In genomic region chr9:123006071-123006470, GRCm38 (mm10) we compare ENCODE assay signal across 11 mouse cellular contexts. TPM values are rescaled to one million over a fixed set of nuclear protein-coding genes. Genes with fewer than 3 reads are reported as not detected.
DNase-seq lines count a peak whose midpoint lies in the region; ATAC-seq and TF ChIP-seq lines count a peak whose summit lies in the region.
"Had no signal": no experiment of that assay in that cellular context is flagged by ENCODE, and none has a peak within 500 bp of the region (broad histone marks: within the 10 kb centered on the region; RNA-seq: fewer than 3 reads in every experiment).

No protein-coding gene starts in this region.

- in situ Hi-C loops in CH12.LX (cut with MboI; ENCODE audit: low pct_ligation_motif_present, low pct_unique_long_range_greater_than_20kb, low sequenced_read_pairs), result no loop called here

- H3K4me1 ChIP-seq in intestine, postnatal 0 days (replicated peaks; ENCODE audit: control insufficient read depth, insufficient read depth, low read length), result no peaks in the 10 kb centered on the region
- no peaks in the 10 kb centered on the region for H3K4me1 ChIP-seq in intestine, embryonic 16.5 days (ENCODE audit: control insufficient read depth, insufficient read depth, low read length)
- peaks cover 9 to 46% of the 10 kb centered on the region in 2 experiments for H3K4me1 ChIP-seq in CH12.LX (ENCODE audit: control insufficient read depth in 1 of 2, insufficient read depth in 2 of 2)
- H3K4me1 ChIP-seq in forebrain, embryonic 10.5 days, result no peaks in the 10 kb centered on the region
- H3K4me1 ChIP-seq: heart, embryonic 13.5 days; limb, embryonic 13.5 days had no signal

- H3K9me3 ChIP-seq in intestine, postnatal 0 days (ENCODE audit: control insufficient read depth), result no peaks in the 10 kb centered on the region
- no peaks in the 10 kb centered on the region for H3K9me3 ChIP-seq in intestine, embryonic 16.5 days (ENCODE audit: control insufficient read depth, low read length)
- H3K9me3 ChIP-seq in CH12.LX (replicated peaks; ENCODE audit: low read length), result no peaks in the 10 kb centered on the region
- no peaks in the 10 kb centered on the region for H3K9me3 ChIP-seq in forebrain, embryonic 10.5 days
- H3K9me3 ChIP-seq: heart, embryonic 13.5 days; limb, embryonic 13.5 days had no signal

- ATAC-seq in intestine, postnatal 0 days, result no peak
- no peak for ATAC-seq in intestine, embryonic 16.5 days
- peak; percentile 62; the same call in 1 of the 2 replicates for ATAC-seq in megakaryocyte, adult 5-6 weeks (ENCODE audit: poor library complexity, severe bottlenecking)
- no peak; the same call in 1 of the 2 replicates for ATAC-seq in erythroblast, adult 5-6 weeks (replicated peaks; ENCODE audit: low FRiP score, poor library complexity, severe bottlenecking)

- H3K4me3 ChIP-seq in intestine, postnatal 0 days (ENCODE audit: low read depth, low read length), result no peak overlapping the region
- no peak overlapping the region for H3K4me3 ChIP-seq in intestine, embryonic 16.5 days (ENCODE audit: low read length)
- no peak overlapping the region for H3K4me3 ChIP-seq in CH12.LX (replicated peaks in 1 of 3; ENCODE audit: low read depth in 2 of 3, low read length in 2 of 3, poor library complexity in 1 of 3)
- no peak overlapping the region for H3K4me3 ChIP-seq in forebrain, embryonic 10.5 days
- H3K4me3 ChIP-seq: erythroblast, embryonic 14.5 days; heart, embryonic 13.5 days; limb, embryonic 13.5 days had no signal

- no peaks in the 10 kb centered on the region for H3K27me3 ChIP-seq in intestine, postnatal 0 days (replicated peaks; ENCODE audit: control insufficient read depth, insufficient read depth, low read length)
- no peaks in the 10 kb centered on the region for H3K27me3 ChIP-seq in intestine, embryonic 16.5 days (replicated peaks; ENCODE audit: control insufficient read depth, insufficient read depth, low read length)
- no peaks in the 10 kb centered on the region for H3K27me3 ChIP-seq in CH12.LX (replicated peaks)
- H3K27me3 ChIP-seq in forebrain, embryonic 10.5 days (ENCODE audit: poor library complexity, severe bottlenecking), result no peaks in the 10 kb centered on the region
- H3K27me3 ChIP-seq: heart, embryonic 13.5 days; limb, embryonic 13.5 days had no signal

- no peaks in the 10 kb centered on the region for H3K79me2 ChIP-seq in CH12.LX (replicated peaks; ENCODE audit: control insufficient read depth, extremely low read depth, insufficient read depth, poor library complexity, severe bottlenecking)

- TF ChIP-seq RAD21 in CH12.LX (IDR thresholded peaks at IDR 0.05; ENCODE audit: low read depth, low read length), result no peak; the same call in 1 of the 2 replicates

- no peak overlapping the region for H3K9ac ChIP-seq in intestine, postnatal 0 days (ENCODE audit: low read depth, low read length)
- no peak overlapping the region for H3K9ac ChIP-seq in intestine, embryonic 16.5 days (ENCODE audit: low read depth, low read length)
- no peak overlapping the region for H3K9ac ChIP-seq in CH12.LX (ENCODE audit: insufficient read depth, low read depth)
- H3K9ac ChIP-seq: heart, embryonic 13.5 days; limb, embryonic 13.5 days had no signal

- peaks cover 55% of the 10 kb centered on the region for H3K36me3 ChIP-seq in intestine, postnatal 0 days (ENCODE audit: control insufficient read depth, insufficient read depth)
- peaks cover 11% of the 10 kb centered on the region for H3K36me3 ChIP-seq in intestine, embryonic 16.5 days (ENCODE audit: control insufficient read depth, insufficient read depth, low read length)
- H3K36me3 ChIP-seq in CH12.LX (replicated peaks in 1 of 2; ENCODE audit: control insufficient read depth in 1 of 2, insufficient read depth in 1 of 2, low read length in 1 of 2), result peaks cover 61 to 91% of the 10 kb centered on the region in 2 experiments
- peaks cover 100% of the 10 kb centered on the region for H3K36me3 ChIP-seq in forebrain, embryonic 10.5 days (replicated peaks)

- H3K27ac ChIP-seq in intestine, postnatal 0 days (ENCODE audit: low read depth, low read length), result no peak overlapping the region
- no peak overlapping the region for H3K27ac ChIP-seq in intestine, embryonic 16.5 days (ENCODE audit: low read length)
- H3K27ac ChIP-seq in CH12.LX (ENCODE audit: insufficient read depth, low read depth), result no peak overlapping the region
- no peak overlapping the region for H3K27ac ChIP-seq in forebrain, embryonic 10.5 days
- H3K27ac ChIP-seq: heart, embryonic 13.5 days; limb, embryonic 13.5 days had no signal

- TF ChIP-seq CTCF in intestine, postnatal 0 days (IDR thresholded peaks at IDR 0.05; ENCODE audit: low read depth), result peak; percentile 63
- no peak for TF ChIP-seq CTCF in CH12.LX (conservative IDR thresholded peaks at IDR 0.05 in 1 of 2, IDR thresholded peaks at IDR 0.05 in 1 of 2; ENCODE audit: low read depth in 2 of 2, low read length in 2 of 2)

- DNase-seq in 3T3-L1 (ENCODE audit: low read depth, low spot score), result peak; percentile 34
- no peak for DNase-seq in CH12.LX (ENCODE audit: extremely low read depth)
- DNase-seq in forebrain, embryonic 10.5 days (ENCODE audit: extremely low spot score, low spot score), result no peak
- DNase-seq: kidney, postnatal 10 days had no signal

- no peak for TF ChIP-seq POLR2A in CH12.LX (IDR thresholded peaks at IDR 0.05; ENCODE audit: low read depth, low read length)

- no peak overlapping the region for H3K4me2 ChIP-seq in intestine, postnatal 0 days (replicated peaks; ENCODE audit: low read depth)
- H3K4me2 ChIP-seq in intestine, embryonic 16.5 days (ENCODE audit: low read depth, low read length), result no peak overlapping the region
- no peak overlapping the region for H3K4me2 ChIP-seq in CH12.LX (ENCODE audit: insufficient read depth, low read depth, poor library complexity, severe bottlenecking)
- H3K4me2 ChIP-seq: heart, embryonic 13.5 days; limb, embryonic 13.5 days had no signal

- no peak for TF ChIP-seq EP300 in CH12.LX (IDR thresholded peaks at IDR 0.05; ENCODE audit: low read length)

- dilution Hi-C loops in CH12.LX (cut with MboI; ENCODE audit: extremely low pct_ligation_motif_present, extremely low pct_unique_long_range_greater_than_20kb, low sequenced_read_pairs), result no loop called here

- WGBS in intestine, postnatal 0 days, result 59% methylated on average over 6 of the region's 6 CpGs
- WGBS in intestine, embryonic 16.5 days, result 62% methylated on average over 6 of the region's 6 CpGs
- WGBS in forebrain, embryonic 10.5 days, result 95% methylated on average over 6 of the region's 6 CpGs

TF ChIP-seq in CH12.LX, 34 proteins besides CTCF, POLR2A, EP300 and RAD21:
- TF ChIP-seq SMC3 (IDR thresholded peaks at IDR 0.05; ENCODE audit: low read depth, low read length) (peak; percentile 3; the same call in 1 of the 2 replicates), MYC (IDR thresholded peaks at IDR 0.05; ENCODE audit: low read depth, low read length) (no peak)

RNA-seq across cellular contexts. Expression of gene Tmem42, which starts 15.1 kb away (rescaled TPM):
- 25.9 and 26.2 TPM in 2 replicates for polyA plus RNA-seq in intestine, postnatal 0 days (2015; fragmentation: Nextera tagmentation; extraction: Ambion mirVana)
- polyA plus RNA-seq in intestine, embryonic 16.5 days (2015; fragmentation: Nextera tagmentation; extraction: Ambion mirVana), result 19.9 and 20.2 TPM in 2 replicates
- total RNA-seq in CH12.LX (2012; rRNA removed) (5.5 and 6.9 TPM in 2 replicates), CH12.LX (2014; rRNA removed) (5.1 and 5.3 TPM in 2 replicates)
- polyA plus RNA-seq in CH12.LX (2012; ENCODE audit: insufficient read length, low read depth), result 6.4 and 6.8 TPM in 2 replicates
- 6.4 and 7.9 TPM in 2 replicates for total RNA-seq in megakaryocyte, adult 5-6 weeks (2015)
- 2.1 and 2.2 TPM in 2 replicates for total RNA-seq in megakaryocyte, adult 5-6 weeks (2017)
- 2.5 and 5.4 TPM in 2 replicates for total RNA-seq in erythroblast, adult 5-6 weeks (2015; ENCODE audit: low replicate concordance)
- 1.1 and 1.3 TPM in 2 replicates for total RNA-seq in erythroblast, adult 5-6 weeks (2017; ENCODE audit: low replicate concordance)
- 15.4 and 17.8 TPM in 2 replicates for polyA plus RNA-seq in forebrain, embryonic 10.5 days (2016; fragmentation: Nextera tagmentation; extraction: Ambion mirVana)

RNA-seq across cellular contexts. Expression of gene Tgm4, which starts 28.5 kb away (rescaled TPM):
- 0.21 TPM in 1 of 2 replicates, not detected in the other for polyA plus RNA-seq in intestine, postnatal 0 days (2015; fragmentation: Nextera tagmentation; extraction: Ambion mirVana)
- polyA plus RNA-seq in intestine, embryonic 16.5 days (2015; fragmentation: Nextera tagmentation; extraction: Ambion mirVana), result 0.37 and 0.42 TPM in 2 replicates
- 0.50 and 0.51 TPM in 2 replicates for total RNA-seq in CH12.LX (2012; rRNA removed)
- not detected in 2 replicates for total RNA-seq in CH12.LX (2014; rRNA removed)
- polyA plus RNA-seq in CH12.LX (2012; ENCODE audit: insufficient read length, low read depth), result 0.24 and 0.26 TPM in 2 replicates
- not detected in 2 replicates for total RNA-seq in megakaryocyte, adult 5-6 weeks (2015)
- total RNA-seq in megakaryocyte, adult 5-6 weeks (2017), result 0.15 TPM in 1 of 2 replicates, not detected in the other
- not detected in 2 replicates for total RNA-seq in erythroblast, adult 5-6 weeks (2015; ENCODE audit: low replicate concordance)
- total RNA-seq in erythroblast, adult 5-6 weeks (2017; ENCODE audit: low replicate concordance), result not detected in 2 replicates
- polyA plus RNA-seq in forebrain, embryonic 10.5 days (2016; fragmentation: Nextera tagmentation; extraction: Ambion mirVana), result 0.36 and 0.43 TPM in 2 replicates

RNA-seq across cellular contexts. Expression of gene Kif15, which starts 55.2 kb away (rescaled TPM):
- 10.0 and 10.1 TPM in 2 replicates for polyA plus RNA-seq in intestine, postnatal 0 days (2015; fragmentation: Nextera tagmentation; extraction: Ambion mirVana)
- 29.7 and 34.4 TPM in 2 replicates for polyA plus RNA-seq in intestine, embryonic 16.5 days (2015; fragmentation: Nextera tagmentation; extraction: Ambion mirVana)
- total RNA-seq in CH12.LX (2012; rRNA removed) (51.5 and 51.7 TPM in 2 replicates), CH12.LX (2014; rRNA removed) (85.4 and 101 TPM in 2 replicates)
- 63.5 and 66.6 TPM in 2 replicates for polyA plus RNA-seq in CH12.LX (2012; ENCODE audit: insufficient read length, low read depth)
- 122 and 123 TPM in 2 replicates for total RNA-seq in megakaryocyte, adult 5-6 weeks (2015)
- total RNA-seq in megakaryocyte, adult 5-6 weeks (2017), result 396 and 423 TPM in 2 replicates
- 43.4 and 70.8 TPM in 2 replicates for total RNA-seq in erythroblast, adult 5-6 weeks (2015; ENCODE audit: low replicate concordance)
- total RNA-seq in erythroblast, adult 5-6 weeks (2017; ENCODE audit: low replicate concordance), result 118 and 133 TPM in 2 replicates
- polyA plus RNA-seq in forebrain, embryonic 10.5 days (2016; fragmentation: Nextera tagmentation; extraction: Ambion mirVana), result 109 and 114 TPM in 2 replicates

RNA-seq across cellular contexts. Expression of gene 1110059G10Rik, which starts 55.3 kb away (rescaled TPM):
- 51.3 and 55.9 TPM in 2 replicates for polyA plus RNA-seq in intestine, postnatal 0 days (2015; fragmentation: Nextera tagmentation; extraction: Ambion mirVana)
- 27.6 and 28.3 TPM in 2 replicates for polyA plus RNA-seq in intestine, embryonic 16.5 days (2015; fragmentation: Nextera tagmentation; extraction: Ambion mirVana)
- total RNA-seq in CH12.LX (2012; rRNA removed), result 5.6 TPM in 2 replicates
- total RNA-seq in CH12.LX (2014; rRNA removed), result 25.7 and 32.3 TPM in 2 replicates
- polyA plus RNA-seq in CH12.LX (2012; ENCODE audit: insufficient read length, low read depth), result 24.5 and 25.2 TPM in 2 replicates
- total RNA-seq in megakaryocyte, adult 5-6 weeks (2015), result 67.0 and 70.8 TPM in 2 replicates
- 39.0 and 45.4 TPM in 2 replicates for total RNA-seq in megakaryocyte, adult 5-6 weeks (2017)
- total RNA-seq in erythroblast, adult 5-6 weeks (2015; ENCODE audit: low replicate concordance), result 22.9 and 32.4 TPM in 2 replicates
- total RNA-seq in erythroblast, adult 5-6 weeks (2017; ENCODE audit: low replicate concordance), result 5.8 and 18.7 TPM in 2 replicates
- polyA plus RNA-seq in forebrain, embryonic 10.5 days (2016; fragmentation: Nextera tagmentation; extraction: Ambion mirVana), result 19.5 and 19.9 TPM in 2 replicates
